Mouse (Mus musculus): ENCODE results near the gene Phkg2. TPM values are rescaled to one million over a fixed set of nuclear protein-coding genes. Genes with fewer than 3 reads are reported as not detected.
A peak's percentile ranks its signal among the peaks of the same experiment; 100 is the strongest.

The Phkg2 gene
- total and polyA plus RNA-seq, 2 experiments from 2014 or later, result 58.2 to 71.4 TPM

- no peaks in the 10 kb centered on the region for H3K9me3 ChIP-seq (ENCODE audit: low read length)
- ATAC-seq (no peak), DNase-seq (ENCODE audit: low spot score) (no peak)
- 95% methylated on average over 17 of the region's 17 CpGs for WGBS
- no peak for TF ChIP-seq CTCF (IDR thresholded peaks at IDR 0.05; ENCODE audit: low read depth)
- no peak overlapping the region for H3K9ac ChIP-seq (replicated peaks; ENCODE audit: low read length)
- H3K4me1 ChIP-seq (ENCODE audit: insufficient read depth, low read length), result no peaks in the 10 kb centered on the region
- no peak overlapping the region for H3K4me3 ChIP-seq (ENCODE audit: low read length)
- H3K27ac ChIP-seq, result no peak overlapping the region
- H3K27me3 ChIP-seq (ENCODE audit: insufficient read depth, low read length), result no peaks in the 10 kb centered on the region
- H3K4me2 ChIP-seq (ENCODE audit: low read depth, low read length), result no peak overlapping the region
- peaks cover 87% of the 10 kb centered on the region for H3K36me3 ChIP-seq (ENCODE audit: insufficient read depth, low read length)
Observed at GRCm38 (mm10) chr7:127596747-127597146, 23.6 kb downstream of the Phkg2 start.

- DNase-seq (ENCODE audit: low spot score) (no peak), ATAC-seq (no peak)
- no peak overlapping the region for H3K4me2 ChIP-seq (ENCODE audit: low read depth, low read length)
- no peaks in the 10 kb centered on the region for H3K4me1 ChIP-seq (ENCODE audit: insufficient read depth, low read length)
- H3K36me3 ChIP-seq (ENCODE audit: insufficient read depth, low read length), result peaks cover 68% of the 10 kb centered on the region
- H3K27ac ChIP-seq, result no peak overlapping the region
- WGBS, result 94% methylated on average over 7 of the region's 7 CpGs
- H3K27me3 ChIP-seq (ENCODE audit: insufficient read depth, low read length), result no peaks in the 10 kb centered on the region
- TF ChIP-seq CTCF (IDR thresholded peaks at IDR 0.05; ENCODE audit: low read depth), result no peak
- no peak overlapping the region for H3K4me3 ChIP-seq (ENCODE audit: low read length)
- no peak overlapping the region for H3K9ac ChIP-seq (replicated peaks; ENCODE audit: low read length)
- H3K9me3 ChIP-seq (ENCODE audit: low read length), result no peaks in the 10 kb centered on the region
Observed at GRCm38 (mm10) chr7:127600612-127601011, 27.5 kb downstream of the Phkg2 start.

- no peak overlapping the region for H3K27ac ChIP-seq
- H3K9me3 ChIP-seq (ENCODE audit: low read length), result no peaks in the 10 kb centered on the region
- no peak overlapping the region for H3K4me2 ChIP-seq (ENCODE audit: low read depth, low read length)
- no peak overlapping the region for H3K4me3 ChIP-seq (ENCODE audit: low read length)
- no peak overlapping the region for H3K9ac ChIP-seq (replicated peaks; ENCODE audit: low read length)
- 85% methylated on average over 4 of the region's 4 CpGs for WGBS
- H3K36me3 ChIP-seq (ENCODE audit: insufficient read depth, low read length), result peaks cover 58% of the 10 kb centered on the region
- H3K27me3 ChIP-seq (ENCODE audit: insufficient read depth, low read length), result no peaks in the 10 kb centered on the region
- no peak for DNase-seq (ENCODE audit: low spot score)
- ATAC-seq, result no peak
- peak; percentile 28 for TF ChIP-seq CTCF (IDR thresholded peaks at IDR 0.05; ENCODE audit: low read depth)
- no peaks in the 10 kb centered on the region for H3K4me1 ChIP-seq (ENCODE audit: insufficient read depth, low read length)
Observed at GRCm38 (mm10) chr7:127601735-127602134, 28.6 kb downstream of the Phkg2 start.

- H3K27ac ChIP-seq, result no peak overlapping the region
- H3K4me2 ChIP-seq (ENCODE audit: low read depth, low read length), result no peak overlapping the region
- WGBS, result 90% methylated on average over 2 of the region's 2 CpGs
- no peaks in the 10 kb centered on the region for H3K9me3 ChIP-seq (ENCODE audit: low read length)
- H3K36me3 ChIP-seq (ENCODE audit: insufficient read depth, low read length), result peaks cover 57% of the 10 kb centered on the region
- no peak overlapping the region for H3K4me3 ChIP-seq (ENCODE audit: low read length)
- H3K4me1 ChIP-seq (ENCODE audit: insufficient read depth, low read length), result no peaks in the 10 kb centered on the region
- ATAC-seq (no peak), DNase-seq (ENCODE audit: low spot score) (no peak)
- no peak for TF ChIP-seq CTCF (IDR thresholded peaks at IDR 0.05; ENCODE audit: low read depth)
- H3K9ac ChIP-seq (replicated peaks; ENCODE audit: low read length), result no peak overlapping the region
- no peaks in the 10 kb centered on the region for H3K27me3 ChIP-seq (ENCODE audit: insufficient read depth, low read length)
Observed at GRCm38 (mm10) chr7:127602903-127603302, 29.8 kb downstream of the Phkg2 start.

GRCm38 (mm10) chr7:127604256-127604655 is 31.1 kb downstream of the Phkg2 start:
- no peaks in the 10 kb centered on the region for H3K4me1 ChIP-seq (ENCODE audit: insufficient read depth, low read length)
- WGBS, result 92% methylated on average over 10 of the region's 10 CpGs
- TF ChIP-seq CTCF (IDR thresholded peaks at IDR 0.05; ENCODE audit: low read depth), result no peak
- H3K9ac ChIP-seq (replicated peaks; ENCODE audit: low read length), result no peak overlapping the region
- H3K36me3 ChIP-seq (ENCODE audit: insufficient read depth, low read length), result peaks cover 60% of the 10 kb centered on the region
- H3K27me3 ChIP-seq (ENCODE audit: insufficient read depth, low read length), result no peaks in the 10 kb centered on the region
- H3K4me3 ChIP-seq (ENCODE audit: low read length), result no peak overlapping the region
- DNase-seq (ENCODE audit: low spot score), result no peak
- no peak overlapping the region for H3K4me2 ChIP-seq (ENCODE audit: low read depth, low read length)
- H3K9me3 ChIP-seq (ENCODE audit: low read length), result no peaks in the 10 kb centered on the region
- ATAC-seq, result 0 out of 2 replicates have a peak, but pooled peaks have one; percentile 33
- no peak overlapping the region for H3K27ac ChIP-seq

- DNase-seq (ENCODE audit: low spot score), result no peak
- no peaks in the 10 kb centered on the region for H3K27me3 ChIP-seq (ENCODE audit: insufficient read depth, low read length)
- H3K4me1 ChIP-seq (ENCODE audit: insufficient read depth, low read length), result no peaks in the 10 kb centered on the region
- no peak for ATAC-seq
- peaks cover 72% of the 10 kb centered on the region for H3K36me3 ChIP-seq (ENCODE audit: insufficient read depth, low read length)
- H3K9ac ChIP-seq (replicated peaks; ENCODE audit: low read length), result no peak overlapping the region
- no peak overlapping the region for H3K4me2 ChIP-seq (ENCODE audit: low read depth, low read length)
- no peaks in the 10 kb centered on the region for H3K9me3 ChIP-seq (ENCODE audit: low read length)
- H3K27ac ChIP-seq, result no peak overlapping the region
- WGBS, result 82% methylated on average over 6 of the region's 6 CpGs
- TF ChIP-seq CTCF (IDR thresholded peaks at IDR 0.05; ENCODE audit: low read depth), result no peak
- H3K4me3 ChIP-seq (ENCODE audit: low read length), result no peak overlapping the region
Observed at GRCm38 (mm10) chr7:127607150-127607549, 34.0 kb downstream of the Phkg2 start.

GRCm38 (mm10) chr7:127611011-127611410 is 37.9 kb downstream of the Phkg2 start:
- Histone ChIP-seq H3K27ac (no peak overlapping the region), H3K4me1 (ENCODE audit: insufficient read depth, low read length) (peaks cover 7% of the 10 kb centered on the region; the same call in 1 of the 2 replicates), H3K36me3 (ENCODE audit: insufficient read depth, low read length) (peaks cover 56% of the 10 kb centered on the region), H3K4me2 (ENCODE audit: low read depth, low read length) (no peak overlapping the region), H3K27me3 (ENCODE audit: insufficient read depth, low read length) (no peaks in the 10 kb centered on the region), H3K4me3 (ENCODE audit: low read length) (no peak overlapping the region), H3K9ac (replicated peaks; ENCODE audit: low read length) (no peak overlapping the region), H3K9me3 (ENCODE audit: low read length) (no peaks in the 10 kb centered on the region)
- ATAC-seq, result no peak
- TF ChIP-seq CTCF (IDR thresholded peaks at IDR 0.05; ENCODE audit: low read depth), result no peak
- DNase-seq (ENCODE audit: low spot score), result no peak
- 96% methylated on average over 29 of the region's 29 CpGs for WGBS

Data from hindbrain, postnatal 0 days (tissue).